Mouse (Mus musculus): ENCODE data around the gene Dio2.
A peak's percentile ranks its signal among the peaks of the same experiment; 100 is the strongest.

Dio2 gene

DNA sequence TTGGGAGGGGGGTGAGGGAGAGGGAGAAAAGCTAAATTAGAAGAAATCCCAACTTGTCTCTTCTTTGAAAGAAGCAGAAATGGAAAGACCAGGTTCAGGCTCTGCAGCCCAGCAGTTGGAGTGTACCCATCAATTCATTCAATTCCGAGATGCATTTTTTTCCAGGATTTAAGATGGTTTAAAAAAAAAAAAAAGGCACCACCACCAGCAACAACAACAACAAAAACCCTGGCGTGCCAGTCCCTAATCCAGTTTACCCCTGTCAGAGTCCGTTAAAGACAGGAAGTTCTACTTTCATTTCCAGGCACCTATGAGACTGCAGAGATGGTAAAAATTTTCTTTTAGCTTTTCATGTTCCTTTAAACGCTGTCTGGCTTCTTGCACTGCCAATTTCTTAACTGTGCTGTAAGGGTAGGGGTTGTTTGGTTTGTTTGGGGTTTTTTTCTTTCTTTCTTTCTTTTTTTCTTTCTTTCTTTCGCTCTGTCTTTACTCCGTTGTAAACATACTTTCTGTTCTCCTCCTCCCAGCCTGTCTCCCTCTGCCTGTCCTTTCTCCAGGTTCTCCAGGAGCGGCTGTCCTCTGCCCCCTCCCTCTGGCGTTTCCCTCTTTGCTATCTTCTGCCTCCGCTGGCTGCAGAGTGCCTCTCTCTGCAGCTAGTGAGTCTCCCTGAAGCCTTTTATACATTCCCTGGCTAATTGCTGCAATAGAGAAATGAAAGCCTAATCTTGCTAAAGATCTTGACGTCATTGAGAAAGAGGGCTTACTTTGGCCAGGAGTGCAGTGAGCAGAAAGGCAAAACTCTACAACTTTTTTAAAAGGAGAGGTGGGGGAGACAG is at the start of gene Dio2:
Gene Dio2, minus strand, starts transcription at position 51 of the 836 bp plus-strand sequence.
- DNase-seq (ENCODE audit: low spot score in 2 of 2): peak in 1 of 2 experiments; percentile 17

DNA sequence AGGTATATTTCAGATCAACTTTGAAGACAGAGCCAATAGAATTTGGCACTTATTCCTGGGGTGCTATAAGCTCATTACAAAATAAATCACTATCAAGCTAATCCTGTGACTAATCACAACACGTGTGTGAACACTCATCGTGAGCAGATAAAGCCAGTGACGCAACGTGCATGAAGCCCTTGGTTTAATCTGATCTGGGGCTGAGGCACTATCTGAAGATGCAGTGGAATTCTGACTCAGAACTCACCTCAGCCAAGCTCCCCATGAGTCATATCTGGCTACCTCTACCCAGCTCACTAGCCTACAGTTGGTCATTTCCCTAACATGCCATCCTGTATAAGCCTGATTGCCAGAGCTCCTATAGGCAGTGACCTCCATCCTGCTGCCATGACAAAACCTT is 43.2 kb upstream of the Dio2 start:
- DNase-seq (ENCODE audit: low spot score in 2 of 2): no peak

DNA sequence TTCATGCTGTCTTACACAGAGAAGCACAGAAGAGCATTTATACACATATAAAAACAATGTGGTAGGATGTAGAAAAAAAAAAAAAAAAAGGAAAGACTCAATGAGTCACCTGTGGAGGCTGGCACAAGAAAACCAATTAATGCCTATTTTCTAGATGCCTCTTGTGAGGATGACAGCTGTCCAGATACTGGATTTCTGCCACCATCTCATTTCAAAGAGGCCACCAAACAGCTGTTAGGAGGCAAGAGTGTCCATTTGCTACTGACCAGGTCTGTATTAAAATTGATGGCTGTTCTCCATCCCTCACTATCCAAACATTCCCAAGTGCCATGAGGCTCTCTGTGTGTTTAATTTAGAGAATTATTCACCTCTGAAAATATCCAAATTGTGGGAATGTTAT is 6.5 kb upstream of the Dio2 start:
- no peak for DNase-seq (ENCODE audit: low spot score in 2 of 2)

DNA sequence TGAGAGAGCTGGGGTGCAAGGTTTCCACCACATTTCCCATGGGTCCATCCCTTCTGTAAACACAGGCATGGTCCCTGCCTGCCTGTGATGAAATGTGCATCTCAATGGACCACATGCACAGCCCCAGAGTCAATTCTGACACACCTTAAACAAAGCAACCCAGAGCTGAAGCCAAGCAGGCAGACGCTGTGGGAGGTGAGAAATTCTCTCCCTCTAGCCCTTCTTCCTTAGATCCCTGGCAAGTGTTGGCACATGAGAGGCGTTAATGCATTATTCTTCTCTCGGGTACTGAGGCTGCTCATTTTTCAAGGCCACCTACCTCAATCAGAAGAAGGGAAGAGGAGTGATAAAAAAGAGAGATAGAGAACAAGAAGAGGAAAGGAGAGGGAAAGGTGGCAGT is 5.4 kb upstream of the Dio2 start:
- DNase-seq (ENCODE audit: low spot score in 2 of 2): no peak

DNA sequence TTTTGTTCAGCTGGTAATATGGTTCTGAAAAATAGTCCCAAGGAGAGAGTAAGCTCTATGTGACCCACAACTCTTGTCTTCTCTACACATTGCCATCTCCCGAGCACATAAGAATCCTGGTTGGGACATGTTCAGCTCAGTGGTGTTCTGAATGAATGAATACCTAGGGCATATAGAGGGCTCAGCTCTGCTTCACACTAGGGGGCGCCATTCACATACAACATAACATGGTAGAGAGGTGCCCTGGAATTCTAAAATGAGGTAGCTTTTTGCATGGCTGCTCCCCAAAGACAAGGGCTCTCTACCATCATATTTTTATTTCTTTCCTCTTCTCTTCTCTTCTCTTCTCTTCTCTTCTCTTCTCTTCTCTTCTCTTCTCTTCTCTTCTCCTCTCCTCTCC is 2.2 kb upstream of the Dio2 start:
- DNase-seq (ENCODE audit: low spot score in 2 of 2): peak; percentile 19 to 47

DNA sequence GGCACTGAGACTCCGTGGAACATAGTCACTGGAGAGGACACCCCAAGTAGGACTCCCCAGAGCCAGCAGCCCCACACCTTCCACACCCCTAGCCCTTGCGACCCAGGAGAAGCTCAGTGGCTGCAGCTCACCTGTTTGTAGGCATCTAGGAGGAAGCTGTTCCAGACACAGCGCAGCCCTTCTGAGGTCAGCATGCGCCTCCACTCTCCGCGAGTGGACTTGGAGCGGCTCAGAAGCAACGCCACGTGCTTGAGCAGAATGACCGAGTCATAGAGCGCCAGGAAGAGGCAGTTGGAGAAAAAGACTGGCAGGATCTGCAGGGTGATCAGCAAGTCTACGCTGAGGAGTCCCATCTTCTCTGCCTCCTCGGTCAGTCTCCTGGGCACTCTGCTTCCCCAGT is 306 bp downstream of the Dio2 start:
- no peak for DNase-seq (ENCODE audit: low spot score in 2 of 2)

DNA sequence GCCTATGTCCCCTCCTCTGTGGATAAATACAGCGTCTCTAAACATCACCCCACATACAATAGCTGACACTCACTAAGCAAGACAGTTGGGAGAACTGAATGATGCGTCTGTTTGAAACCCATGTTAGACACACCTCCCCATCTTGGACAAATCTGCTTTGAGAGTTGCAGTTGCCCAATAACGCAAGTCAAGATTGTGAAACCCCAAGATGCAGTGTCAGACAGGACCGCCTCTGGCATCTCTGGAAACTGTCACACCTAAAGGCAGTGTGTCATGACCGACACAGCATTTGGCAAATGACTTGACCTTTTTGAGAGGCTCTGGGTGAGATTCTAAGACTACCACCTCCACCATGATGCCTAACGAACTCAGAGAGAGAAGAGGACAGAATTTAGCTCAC is 2.8 kb downstream of the Dio2 start:
- DNase-seq (ENCODE audit: low spot score in 2 of 2): no peak

DNA sequence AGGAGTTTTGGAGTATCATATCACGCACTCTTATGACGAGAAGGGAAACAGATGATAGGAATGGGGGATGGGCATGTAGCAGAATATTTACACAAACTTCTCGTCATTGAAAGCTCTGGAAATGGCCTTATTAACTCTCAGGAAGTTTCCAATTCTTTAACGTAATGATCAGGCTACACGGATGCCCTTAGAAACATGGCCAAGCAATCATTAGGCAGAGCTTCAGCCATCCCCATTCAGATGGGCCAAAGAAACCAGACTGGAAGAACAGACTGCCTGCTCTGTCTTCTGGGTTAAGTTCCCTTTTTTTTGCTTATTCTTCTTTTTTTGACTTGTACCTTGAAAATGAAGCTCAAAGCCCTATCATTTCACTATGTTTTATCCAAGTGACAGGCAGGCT is 3.7 kb downstream of the Dio2 start:
- no peak for DNase-seq (ENCODE audit: low spot score in 2 of 2)

DNA sequence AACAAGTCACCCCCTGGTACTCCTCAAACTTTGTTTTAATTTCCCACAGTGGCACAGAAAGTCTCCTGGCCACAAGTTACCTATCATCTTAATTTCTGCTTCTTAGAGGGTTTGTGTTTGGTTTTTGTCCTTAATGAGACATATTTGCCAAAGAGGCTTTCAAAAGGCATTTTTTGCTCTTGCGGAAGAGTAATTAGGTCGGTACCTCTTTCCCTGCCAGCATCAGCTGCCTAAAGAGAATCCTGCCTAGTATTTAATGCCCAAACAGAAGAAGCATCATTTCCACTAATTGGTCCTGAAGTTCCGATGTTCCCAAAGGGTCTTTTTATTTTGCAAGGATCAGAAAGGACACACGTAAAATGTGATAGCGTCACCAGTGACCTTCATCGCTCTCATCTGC is 4.5 kb downstream of the Dio2 start:
- no peak for DNase-seq (ENCODE audit: low spot score in 2 of 2)

DNA sequence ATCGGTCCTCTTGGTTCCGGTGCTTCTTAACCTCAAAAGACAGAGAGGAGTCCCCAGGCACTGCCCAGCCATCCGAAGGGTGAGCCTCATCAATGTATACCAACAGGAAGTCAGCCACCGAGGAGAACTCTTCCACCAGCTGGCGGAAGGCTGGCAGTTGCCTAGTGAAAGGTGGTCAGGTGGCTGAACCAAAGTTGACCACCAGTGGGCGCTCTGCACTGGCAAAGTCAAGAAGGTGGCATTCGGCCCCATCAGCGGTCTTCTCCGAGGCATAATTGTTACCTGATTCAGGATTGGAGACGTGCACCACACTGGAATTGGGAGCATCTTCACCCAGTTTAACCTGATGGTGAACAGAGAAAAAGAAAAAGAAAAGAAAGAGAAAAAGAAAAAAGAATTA is 8.6 kb downstream of the Dio2 start:
- peak in 1 of 2 experiments; percentile 20 for DNase-seq (ENCODE audit: low spot score in 2 of 2)

DNA sequence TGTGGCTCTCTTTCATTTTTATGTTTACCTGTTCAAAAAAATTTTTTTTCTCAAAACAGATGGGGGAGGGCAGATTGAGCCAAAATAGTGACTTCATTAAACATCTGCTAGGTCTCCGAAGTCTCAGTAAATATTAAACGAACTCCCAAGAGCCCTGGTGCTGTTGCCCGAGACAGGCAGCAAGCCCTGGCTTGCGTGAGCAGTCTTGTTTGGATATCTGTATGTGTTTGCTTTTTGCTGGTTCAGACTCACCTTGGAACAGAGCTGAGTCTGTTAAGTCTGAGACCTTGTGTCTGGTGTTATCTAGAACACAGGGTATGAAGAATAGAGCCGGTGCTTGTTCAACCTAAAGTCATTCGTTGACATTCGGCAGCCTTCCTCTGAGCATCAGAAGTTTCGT is 13.1 kb downstream of the Dio2 start:
- no peak for DNase-seq (ENCODE audit: low spot score in 2 of 2)

DNA sequence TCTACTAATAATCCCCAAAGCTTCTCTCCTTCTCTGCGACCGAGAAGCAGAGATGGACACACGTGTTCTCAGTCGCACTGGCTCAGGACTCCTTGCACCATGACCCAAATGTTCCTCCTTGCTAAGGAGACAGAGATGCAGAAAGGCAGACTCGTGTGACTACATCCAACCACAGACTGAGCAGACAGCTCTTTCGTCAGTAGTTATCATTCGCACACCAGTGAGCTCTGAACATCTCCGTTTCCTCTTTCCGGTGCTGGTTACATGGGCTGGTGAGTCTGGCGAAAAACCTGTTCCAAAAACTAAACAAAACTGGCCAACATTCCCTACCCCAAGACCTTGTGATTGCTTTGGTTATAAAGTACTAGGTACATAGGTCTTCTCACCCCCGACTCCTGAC is 13.6 kb downstream of the Dio2 start:
- DNase-seq (ENCODE audit: low spot score in 2 of 2): no peak

DNA sequence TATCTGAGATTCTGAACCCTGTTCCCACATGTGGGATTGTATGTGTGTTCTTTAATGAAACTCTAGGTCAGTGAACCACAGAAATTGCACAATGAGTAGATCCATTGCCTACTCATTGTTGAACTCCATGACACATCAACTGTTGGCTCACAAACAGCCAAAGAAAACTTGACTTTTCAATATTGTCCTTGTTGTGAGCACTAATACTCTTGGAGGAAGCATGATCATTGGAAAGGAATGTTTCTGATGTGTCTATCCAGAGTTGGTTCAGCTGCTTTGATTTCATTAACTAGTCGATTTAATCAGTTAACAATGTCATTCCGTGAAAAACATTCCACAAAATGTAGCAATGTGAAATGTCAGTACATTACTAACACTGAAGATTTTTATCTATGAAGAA is 44.1 kb downstream of the Dio2 start:
- no peak for DNase-seq (ENCODE audit: low spot score in 2 of 2)
